Mouse (Mus musculus): ENCODE data around the gene Rpp25l. TPM values are rescaled to one million over a fixed set of nuclear protein-coding genes. Genes with fewer than 3 reads are reported as not detected.
A peak's percentile ranks its signal among the peaks of the same experiment; 100 is the strongest.

Rpp25l gene
- total RNA-seq (2021), result 34.5 and 36.2 TPM in 2 replicates
- long read RNA-seq, transcript Rpp25l-201 (2 exons, 856 nt), result major isoform, 30 of 32 reads
- long read RNA-seq, partial matches to known transcripts, result 2 of 32 reads
- long read RNA-seq, other reads (novel, unspliced or antisense), result 0 of 32 reads

DNA sequence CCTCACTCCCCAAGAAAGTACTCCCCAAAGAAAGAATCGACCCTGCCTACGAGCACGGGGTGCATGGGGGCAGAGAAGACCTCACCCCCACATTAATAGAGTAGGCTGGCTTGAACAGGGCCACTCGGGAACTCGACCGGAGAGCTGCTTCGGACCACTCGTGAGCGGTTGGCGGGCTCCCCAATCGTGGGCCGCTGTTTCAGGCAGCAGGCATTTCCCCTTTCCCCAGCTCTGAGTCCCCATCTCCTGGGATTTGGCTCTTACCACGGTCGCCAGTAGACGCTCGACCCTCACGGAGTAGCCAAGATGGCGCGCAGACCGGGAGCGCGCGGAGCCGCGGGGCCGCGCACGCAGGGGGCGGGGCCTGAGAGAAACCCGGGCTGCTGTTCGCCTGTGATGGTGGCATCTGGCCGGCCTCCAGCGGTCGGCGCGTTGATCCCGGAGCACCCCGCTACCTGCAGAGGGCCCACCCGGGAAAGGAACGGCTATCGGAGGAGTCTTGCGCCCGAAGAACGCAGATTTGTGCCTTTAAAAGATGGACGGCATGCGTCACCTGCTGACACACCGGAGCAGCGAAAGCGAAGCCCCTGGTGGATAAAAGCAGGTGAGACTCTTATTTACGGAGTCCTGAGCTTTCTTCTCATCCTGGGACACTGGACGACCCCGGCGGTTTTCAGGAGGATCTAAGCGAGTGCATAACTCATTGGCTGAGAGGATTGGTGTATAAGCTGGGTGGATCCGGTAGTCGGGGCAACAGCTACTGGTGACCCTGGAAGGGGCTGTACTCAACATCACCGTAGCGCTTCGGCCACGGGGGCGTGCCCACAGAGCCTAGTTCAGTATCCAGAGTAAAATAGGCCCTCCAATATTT is at the start of gene Rpp25l:
Gene Rpp25l (minus strand): TSS at position 338 of the 871 bp plus-strand sequence.
- peak; percentile 87 for DNase-seq

DNA sequence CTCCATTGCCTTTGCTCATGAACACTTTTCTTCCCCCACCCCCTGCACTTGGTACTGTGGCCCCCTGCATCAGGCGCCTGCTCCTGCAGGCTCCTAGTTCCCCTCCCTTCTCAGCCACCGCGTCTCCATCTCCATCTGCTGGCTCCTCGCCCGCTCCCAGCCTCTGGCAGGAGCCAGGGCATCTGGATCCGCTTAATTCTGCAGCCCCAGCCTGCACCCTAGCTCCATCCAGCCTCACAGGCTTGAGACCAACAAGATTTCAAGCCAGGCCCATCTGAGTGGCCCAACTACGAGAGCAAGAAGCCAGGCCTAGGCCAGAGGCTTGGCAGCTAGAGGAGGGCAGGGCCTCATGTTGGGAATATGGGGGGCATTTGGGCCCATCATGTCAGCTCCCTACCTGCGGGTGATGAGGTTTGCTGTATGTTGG is 49.4 kb upstream of the Rpp25l start:
- DNase-seq, result peak; percentile 55

DNA sequence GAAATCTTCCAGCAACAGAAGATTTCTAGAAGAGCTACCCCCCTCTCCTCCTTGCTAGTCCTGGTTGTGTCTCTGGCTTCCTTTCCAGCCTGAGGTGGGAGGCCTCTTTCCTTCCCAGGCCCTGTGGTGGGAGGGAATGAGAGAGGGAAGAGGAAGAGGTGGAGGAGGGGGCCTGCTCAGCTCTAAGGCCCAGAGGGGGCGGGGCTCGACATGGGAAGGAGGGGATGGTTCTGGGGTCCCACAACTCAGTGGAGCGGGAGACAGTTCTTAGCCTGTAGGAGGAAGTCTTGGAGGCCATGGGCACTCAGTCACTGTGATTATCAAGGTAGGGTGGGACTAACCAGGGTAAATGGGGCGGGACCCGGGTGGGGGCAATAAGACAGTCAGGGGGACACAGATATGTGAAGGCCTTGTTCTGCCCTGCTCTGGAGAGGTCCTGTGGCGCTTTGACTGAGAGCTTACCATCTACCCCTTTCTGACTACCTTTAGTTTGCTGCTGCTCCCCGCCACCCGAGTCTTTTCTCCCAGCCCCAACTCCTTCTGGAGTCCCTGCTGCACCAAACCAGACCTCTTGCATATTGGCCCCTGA is 48.9 kb upstream of the Rpp25l start:
- no peak for DNase-seq

DNA sequence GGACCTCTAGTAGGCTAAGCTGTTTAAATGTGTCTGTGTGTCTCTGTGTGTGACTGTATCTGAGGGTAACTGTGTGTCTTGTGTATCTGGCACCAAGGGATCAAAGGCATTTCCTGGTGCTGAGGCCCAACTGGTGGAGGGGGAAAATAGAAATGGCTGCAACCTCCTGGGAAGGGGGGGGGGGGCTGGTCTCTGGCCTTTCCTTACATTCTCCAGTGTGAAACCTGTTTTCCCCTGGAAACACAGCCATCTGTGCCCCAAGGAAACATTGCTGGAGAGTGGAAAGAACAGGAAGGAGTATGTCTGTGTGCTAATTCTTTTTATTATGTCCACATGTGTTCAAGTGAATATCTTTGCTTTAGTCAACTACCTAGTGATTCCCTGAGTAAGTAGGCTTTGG is 48.3 kb upstream of the Rpp25l start:
- no peak for DNase-seq

DNA sequence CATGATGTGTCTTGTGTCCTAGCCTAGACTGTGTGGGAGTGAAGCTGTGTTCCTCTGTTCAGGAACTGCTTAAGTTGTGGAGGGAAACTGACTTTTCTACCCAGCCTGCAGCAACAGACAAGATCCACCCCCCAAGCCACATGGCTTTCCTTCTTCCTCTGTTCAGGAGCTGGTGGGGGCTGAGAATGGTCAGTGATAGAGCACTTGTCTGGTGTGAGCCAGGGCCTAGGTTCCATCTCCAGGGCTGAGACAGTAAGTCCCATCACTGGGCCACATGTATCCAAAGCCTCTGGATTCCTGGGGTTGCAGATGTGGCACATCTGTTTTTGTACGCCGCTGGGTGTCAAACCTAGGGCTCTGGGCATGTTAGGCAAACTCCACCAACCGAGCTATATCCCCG is 47.6 kb upstream of the Rpp25l start:
- DNase-seq, result no peak

DNA sequence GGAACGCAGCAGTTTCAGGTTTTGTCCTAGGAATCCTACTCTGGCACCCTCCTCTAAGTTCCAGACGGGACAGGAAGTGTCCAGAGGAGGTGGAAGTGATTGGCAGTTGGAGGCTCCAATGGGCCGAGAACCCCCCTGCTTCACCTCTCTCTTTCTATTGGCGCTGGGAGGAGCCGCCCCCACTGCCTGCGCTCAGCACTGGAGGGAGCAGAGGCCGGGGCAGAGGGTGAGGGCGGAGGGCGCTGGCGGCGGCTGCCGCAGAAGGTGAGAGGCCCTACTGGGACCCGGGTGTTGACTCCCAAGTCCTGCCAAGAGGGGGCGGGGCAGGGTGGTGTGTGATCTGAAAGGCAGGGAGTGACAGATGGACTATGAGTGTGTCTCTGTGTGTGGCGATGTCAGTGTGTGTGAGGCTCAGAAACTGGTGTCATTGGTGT is 47.0 kb upstream of the Rpp25l start:
- DNase-seq, result peak; percentile 92

DNA sequence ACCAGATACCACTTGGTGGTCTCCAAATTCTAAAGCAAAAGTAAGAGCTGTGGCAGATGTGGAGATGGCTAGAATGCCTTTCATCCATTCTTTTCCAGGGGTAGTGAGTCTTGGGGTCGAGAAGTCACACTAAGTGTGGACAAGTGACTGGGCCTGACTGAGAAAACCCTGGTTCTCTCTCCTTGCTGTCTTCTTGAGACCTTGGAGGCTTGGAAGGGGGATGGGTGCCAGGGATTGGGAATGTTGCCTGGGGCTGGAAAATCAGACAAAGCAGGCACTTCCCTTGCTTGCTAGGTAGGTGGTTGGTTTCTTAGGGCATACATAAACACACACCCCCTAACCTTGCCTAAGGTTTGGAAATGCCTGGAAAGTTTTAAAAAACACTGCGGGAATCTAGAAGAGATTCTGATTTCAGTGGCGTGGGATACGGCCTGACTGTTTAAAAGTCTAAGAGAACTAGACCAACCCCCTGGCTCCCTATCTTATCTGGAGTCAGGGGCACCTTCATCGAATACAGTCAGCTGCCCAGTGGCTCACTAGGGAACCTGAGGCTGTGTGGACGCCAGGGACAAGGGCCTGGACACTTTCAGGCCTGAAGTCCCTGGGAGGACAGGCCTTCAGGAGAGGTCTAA is 46.4 kb upstream of the Rpp25l start:
- no peak for DNase-seq

DNA sequence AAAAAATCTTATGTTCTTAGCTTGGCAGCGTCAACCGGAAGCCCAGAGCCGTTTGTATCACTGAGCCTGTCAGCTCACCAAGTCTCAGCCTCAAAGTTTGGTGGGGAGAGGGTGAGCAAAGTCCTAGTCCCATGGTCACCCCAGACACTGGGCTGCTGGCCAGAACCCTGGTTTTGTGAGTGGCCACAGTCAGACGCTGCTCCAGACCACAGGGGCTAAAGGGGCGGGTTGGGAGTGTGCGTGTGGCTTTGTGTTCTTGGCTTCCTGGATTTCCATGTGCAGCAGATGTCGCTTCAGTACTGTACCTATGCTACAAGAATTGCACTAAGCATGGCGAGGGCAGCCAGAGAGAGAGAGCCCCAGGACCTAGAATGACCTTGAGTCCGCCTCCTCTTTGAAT is 45.9 kb upstream of the Rpp25l start:
- DNase-seq, result peak; percentile 39

DNA sequence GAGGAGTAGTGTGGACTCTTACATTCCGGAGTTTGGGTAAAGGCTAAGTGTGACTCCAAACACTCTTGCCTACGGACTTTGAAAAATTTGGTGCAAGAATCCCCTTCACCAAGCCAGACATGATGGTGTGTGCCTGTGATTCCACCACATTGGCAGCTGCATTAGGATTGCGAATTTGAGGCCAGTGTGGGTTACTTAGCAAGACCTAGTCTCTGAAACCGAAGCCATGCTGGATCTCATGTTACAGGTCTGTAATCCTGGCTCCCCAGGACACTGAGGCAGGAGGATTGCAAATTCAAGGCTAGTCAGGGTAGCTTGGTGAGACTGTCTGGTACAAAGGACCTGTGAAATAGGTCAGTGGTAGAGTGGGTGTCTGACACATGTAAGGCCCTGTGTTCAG is 45.4 kb upstream of the Rpp25l start:
- no peak for DNase-seq

DNA sequence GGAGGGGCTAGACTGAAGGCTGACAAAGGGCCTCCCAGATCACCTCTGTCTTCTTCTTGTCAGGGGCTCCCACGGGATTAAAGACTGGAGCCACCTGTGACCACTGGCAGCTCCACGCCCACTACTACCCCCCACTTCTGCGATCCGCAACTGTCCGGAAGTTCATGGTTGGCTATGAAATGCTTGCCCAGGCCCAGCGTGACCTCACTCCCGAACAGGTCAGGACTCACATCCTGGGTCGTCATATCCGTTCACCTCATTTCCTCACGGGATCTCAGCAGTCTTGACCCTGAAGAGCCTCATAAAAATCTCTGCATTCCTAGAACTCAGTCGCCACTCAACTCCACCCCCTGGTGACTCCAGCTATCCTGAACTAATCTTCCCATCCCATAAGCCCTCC is 44.7 kb upstream of the Rpp25l start:
- no peak for DNase-seq

DNA sequence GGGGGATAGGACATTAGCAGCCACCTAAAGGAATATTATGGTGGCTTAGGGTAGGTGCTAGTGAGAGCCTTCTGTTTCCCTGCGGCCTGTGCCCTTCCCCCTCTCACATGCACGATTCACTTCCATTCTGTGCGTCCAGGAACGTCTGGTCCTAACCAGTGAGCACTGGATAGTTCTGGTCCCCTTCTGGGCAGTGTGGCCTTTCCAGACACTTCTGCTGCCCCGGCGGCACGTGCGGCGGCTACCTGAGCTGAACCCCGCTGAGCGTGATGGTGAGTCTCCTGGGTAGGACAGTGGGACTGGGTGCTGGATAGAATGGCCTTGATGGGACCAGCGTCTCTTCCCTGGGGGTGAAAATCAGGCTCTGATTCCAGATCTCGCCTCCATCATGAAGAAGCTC is 44.0 kb upstream of the Rpp25l start:
- DNase-seq, result no peak

DNA sequence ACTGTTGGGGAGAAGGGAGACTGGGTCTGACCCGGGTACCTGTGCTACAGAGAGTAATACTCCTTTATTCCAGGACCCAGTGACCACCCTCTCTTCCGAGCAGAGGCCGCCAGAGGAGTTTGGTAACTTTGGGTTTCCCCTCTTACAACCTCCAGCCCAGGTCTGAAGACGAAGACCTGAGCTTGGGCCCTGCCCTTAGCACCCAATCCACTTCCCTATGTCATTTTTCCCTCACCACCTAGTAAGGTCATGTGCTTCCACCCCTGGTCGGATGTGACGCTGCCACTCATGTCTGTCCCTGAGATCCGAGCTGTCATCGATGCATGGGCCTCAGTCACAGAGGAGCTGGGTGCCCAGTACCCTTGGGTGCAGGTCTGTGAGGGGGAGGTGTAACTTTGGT is 43.1 kb upstream of the Rpp25l start:
- no peak for DNase-seq

DNA sequence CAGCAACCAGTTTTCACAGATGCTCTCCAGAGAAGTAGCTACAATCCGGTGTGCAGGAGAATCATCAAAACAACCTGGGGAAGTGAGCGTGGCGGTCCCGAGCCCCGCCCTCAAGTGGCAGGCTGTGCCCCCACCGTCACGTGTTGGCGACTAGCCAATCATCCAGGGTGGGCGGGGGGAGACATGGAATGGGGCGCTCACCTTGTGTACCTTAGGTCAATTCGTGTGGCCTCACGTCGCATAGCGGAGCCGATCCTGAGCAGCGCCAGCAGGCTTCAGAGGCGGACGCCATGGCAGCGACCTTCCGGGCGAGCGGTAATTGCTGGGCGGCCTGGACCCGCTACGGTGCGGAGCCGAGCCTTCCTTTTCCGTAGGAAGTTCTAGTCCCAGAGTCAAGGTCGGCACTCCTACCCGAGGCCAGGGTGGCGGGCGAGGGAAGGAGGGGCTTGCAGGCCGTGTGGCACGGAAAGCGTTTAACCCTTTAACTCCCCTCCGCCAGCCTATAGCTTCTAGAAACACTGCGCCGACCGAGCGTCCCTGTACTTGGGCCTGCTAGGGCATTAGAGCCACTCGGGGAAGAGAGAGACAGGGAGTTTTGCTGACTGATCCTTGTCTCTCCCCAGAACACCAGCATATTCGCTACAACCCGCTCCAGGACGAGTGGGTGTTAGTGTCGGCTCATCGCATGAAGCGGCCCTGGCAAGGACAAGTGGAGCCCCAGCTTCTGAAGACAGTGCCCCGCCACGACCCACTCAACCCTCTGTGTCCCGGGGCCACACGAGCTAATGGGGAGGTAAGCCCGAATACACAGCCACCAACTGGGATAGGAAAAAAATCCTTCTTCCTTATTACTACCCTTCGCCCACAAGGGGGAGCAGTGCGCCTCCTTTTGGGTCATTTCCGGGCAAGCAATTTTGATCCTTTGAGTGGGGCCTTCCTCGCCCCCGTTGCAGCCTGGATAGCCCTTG is 42.3 kb upstream of the Rpp25l start, which contains the start of gene Sigmar1:
Gene Sigmar1 (minus strand): TSS at position 820 of the 968 bp plus-strand sequence.
- peak; percentile 87 for DNase-seq

DNA sequence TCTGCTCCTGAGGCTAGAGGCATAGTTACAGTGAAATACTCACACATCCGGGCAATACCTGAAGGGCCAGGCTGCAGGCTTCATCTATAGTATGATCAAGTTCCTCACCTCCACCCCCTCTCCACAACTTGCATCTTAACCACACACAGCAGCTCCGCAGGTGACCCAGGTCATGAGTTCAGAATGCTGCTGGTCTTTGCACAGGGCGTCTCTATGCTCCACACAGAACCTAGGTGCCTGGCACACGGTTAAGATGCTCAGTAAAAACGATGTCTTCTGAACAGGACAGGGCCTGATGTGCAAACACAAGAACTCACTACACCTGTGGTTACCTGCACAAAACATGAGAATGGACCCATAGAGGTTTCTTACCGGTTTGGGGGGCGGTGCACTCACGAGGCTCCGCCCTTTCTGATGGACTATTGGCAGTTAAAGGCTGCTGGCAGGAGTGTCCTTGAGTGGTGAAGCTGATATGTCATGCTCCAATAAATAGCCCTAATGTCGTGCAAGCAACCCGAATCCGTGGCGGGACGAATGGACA is 41.5 kb upstream of the Rpp25l start, which contains the start of gene Galt:
Gene Galt (plus strand): TSS at position 432 of the 541 bp plus-strand sequence.
- no peak for DNase-seq

DNA sequence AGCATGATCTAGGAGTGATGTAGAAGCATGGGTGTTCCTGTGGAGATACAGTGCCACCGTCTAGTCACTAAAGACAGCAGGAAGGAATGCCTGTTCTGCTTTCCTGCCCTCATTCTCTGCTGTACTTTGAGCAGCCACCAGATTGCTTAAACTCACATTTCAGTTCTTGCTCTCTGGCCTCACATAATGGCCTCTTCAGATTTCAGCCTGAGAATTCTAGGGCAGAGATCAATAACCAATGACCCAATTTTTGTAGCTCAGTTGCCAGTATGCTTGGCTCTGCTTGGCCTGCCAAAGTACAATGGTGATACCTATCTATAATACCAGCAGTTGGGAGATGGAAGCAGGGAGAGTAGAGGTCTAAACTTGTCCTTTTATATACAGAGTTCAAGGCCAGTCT is 31.7 kb upstream of the Rpp25l start:
- DNase-seq, result no peak

DNA sequence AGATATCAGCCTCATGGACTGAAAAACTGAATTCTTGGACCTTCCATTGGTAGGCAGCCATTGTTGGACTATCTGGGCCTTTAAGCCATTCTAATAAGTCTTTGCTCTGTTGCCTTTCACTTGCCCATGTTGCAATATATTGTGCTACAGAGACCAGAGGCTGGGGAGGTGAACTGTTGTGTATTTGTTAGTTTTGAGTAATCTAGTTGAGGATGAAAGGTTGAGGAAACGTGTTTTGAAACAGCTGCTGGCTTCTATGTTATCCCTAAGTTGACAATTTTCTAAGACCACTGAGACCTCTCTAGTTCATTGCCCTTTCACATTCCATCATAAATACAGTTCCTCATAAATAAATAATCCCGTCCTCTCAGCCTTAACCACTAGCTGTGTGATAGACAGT is 30.8 kb upstream of the Rpp25l start:
- DNase-seq, result no peak

DNA sequence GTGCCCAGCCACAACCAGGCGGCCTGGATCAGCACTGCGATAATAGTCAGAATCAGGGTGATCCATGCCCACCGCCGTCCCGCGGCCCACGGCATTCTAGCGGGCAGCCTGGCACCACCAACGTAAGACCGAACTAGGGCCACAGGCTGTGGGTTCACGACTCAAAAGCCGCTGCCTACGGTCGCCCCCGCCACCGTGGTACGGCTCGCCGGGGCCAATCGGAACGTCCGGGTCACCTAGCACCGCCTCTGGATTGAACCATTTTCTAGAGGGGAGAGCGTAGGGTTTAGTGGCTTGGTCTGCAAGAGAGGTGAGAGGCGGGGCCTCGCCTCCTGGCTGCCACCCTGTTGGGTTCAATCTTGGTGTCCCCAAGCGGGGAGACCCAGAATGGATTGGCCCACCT is 27.8 kb upstream of the Rpp25l start:
- DNase-seq, result peak; percentile 92

DNA sequence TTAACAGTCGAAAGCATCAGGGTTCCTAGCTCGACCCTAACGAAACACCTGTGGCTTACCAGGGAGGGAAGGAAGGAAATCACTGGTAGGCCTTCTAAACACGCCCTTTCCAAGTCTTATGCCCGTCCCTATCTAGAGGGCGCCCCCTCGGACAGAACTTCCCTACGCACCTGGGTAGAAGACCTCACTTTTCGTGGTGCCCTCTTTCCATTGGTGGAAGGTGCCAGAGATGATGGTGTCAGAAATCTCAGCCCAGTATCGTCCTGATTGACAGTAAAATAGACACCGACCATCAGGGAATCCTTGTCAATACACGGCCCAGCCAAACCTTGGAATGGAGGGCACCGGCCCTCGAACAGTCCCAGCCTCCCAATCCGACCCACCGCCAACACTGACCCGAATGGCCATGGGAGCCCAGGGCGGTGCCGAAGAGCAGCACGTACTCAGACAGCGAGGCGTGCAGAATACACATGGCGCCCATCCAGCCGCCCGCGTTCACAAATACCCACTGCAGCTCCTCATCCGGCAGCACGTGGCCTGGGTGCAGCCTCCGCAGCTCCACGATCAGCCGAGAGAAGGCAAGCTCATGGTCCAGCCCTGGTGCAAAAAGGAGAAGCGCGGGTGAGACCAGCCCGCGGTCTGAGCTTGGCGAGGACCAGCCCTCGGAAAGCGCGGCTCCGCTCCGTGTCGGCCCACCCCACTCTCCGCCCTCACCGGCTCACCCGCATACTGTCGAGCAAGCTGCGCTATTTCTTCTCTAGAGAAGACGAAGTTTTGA is 27.2 kb upstream of the Rpp25l start:
- DNase-seq, result peak; percentile 68

DNA sequence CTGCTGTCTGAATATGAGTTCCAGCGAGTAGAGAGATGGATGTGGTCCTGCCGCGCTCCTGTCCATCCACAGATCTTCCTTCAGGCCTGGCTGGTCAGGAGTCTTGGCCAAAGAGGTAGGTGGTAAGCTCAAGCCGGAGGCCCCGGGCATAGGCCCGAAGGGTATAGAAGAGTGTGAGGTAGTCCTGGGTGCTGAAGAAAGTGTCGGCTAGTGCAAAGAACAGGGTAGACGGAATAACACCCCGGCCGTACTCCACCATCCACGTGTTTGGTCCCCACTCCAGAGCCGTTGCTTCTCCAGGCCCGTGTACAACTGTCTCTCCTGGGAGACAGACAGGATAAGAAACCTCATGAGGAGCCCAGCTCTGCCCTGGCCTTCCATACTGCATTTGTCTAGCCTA is 25.9 kb upstream of the Rpp25l start:
- no peak for DNase-seq

DNA sequence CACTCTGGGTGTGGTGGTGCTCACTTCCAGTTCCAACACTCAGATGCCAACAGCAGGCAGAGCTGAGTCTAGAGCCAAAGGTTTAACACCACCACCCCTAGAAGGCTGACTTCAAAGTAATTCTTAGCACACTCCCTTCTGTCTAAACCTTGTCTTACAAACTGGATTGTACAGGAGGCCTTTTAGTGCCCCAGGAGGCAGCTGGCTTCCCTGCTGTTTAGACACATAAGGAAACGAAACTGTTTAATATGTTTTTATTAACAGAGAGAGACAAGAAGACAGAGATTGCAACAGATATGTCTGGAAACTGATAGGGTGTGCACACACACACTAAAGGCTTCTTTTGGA is 24.9 kb upstream of the Rpp25l start:
- DNase-seq, result no peak
